Mouse (Mus musculus) hindbrain, embryonic 16.5 days (tissue): ENCODE results near the gene Rgs6. TPM values are rescaled to one million over a fixed set of nuclear protein-coding genes. Genes with fewer than 3 reads are reported as not detected.

Experiments used
- ATAC-seq: fragments of 200-750 bp; cut with Nextera tagmentation; 2 replicates; pipeline ENCODE4 v1.8.0; 2017; ENCODE audit warnings: moderate TSS enrichment, moderate library complexity
- H3K27ac ChIP-seq: fragments of 300-500 bp; sonication (generic); 2 replicates; pipeline ENCODE4 v1.5.1; 2014; ENCODE audit warnings: low read depth, mild to moderate bottlenecking, control low read depth, low read length, moderate library complexity
- H3K27me3 ChIP-seq: fragments of 300-500 bp; sonication (generic); replicated peaks from 2 replicates; pipeline ENCODE4 v1.6.1; 2014; ENCODE audit warnings: low read length; ENCODE audit not compliant: control insufficient read depth, insufficient read depth
- H3K36me3 ChIP-seq: fragments of 300-500 bp; sonication (generic); 2 replicates; pipeline ENCODE4 v1.6.1; 2014; ENCODE audit warnings: mild to moderate bottlenecking, low read length, moderate library complexity, mixed read lengths; ENCODE audit not compliant: control insufficient read depth, insufficient read depth
- H3K4me1 ChIP-seq: fragments of 300-500 bp; sonication (generic); 2 replicates; pipeline ENCODE4 v1.6.1; 2014; ENCODE audit warnings: low read depth, low read length; ENCODE audit not compliant: control insufficient read depth, insufficient read depth
- H3K4me2 ChIP-seq: fragments of 300-500 bp; sonication (generic); 2 replicates; pipeline ENCODE4 v1.6.1; 2014; ENCODE audit warnings: mild to moderate bottlenecking, low read length, control low read depth, moderate library complexity
- H3K4me3 ChIP-seq: fragments of 300-500 bp; sonication (generic); 2 replicates; pipeline ENCODE4 v1.5.1; 2014; ENCODE audit warnings: mild to moderate bottlenecking, low read length, control low read depth, moderate library complexity
- H3K9ac ChIP-seq: fragments of 300-500 bp; sonication (generic); 2 replicates; pipeline ENCODE4 v1.6.1; 2014; ENCODE audit warnings: low read depth, mild to moderate bottlenecking, control low read depth, low read length, moderate library complexity
- H3K9me3 ChIP-seq: fragments of 300-500 bp; sonication (generic); 2 replicates; pipeline ENCODE4 v1.6.1; 2014; ENCODE audit warnings: mild to moderate bottlenecking, low read length, moderate library complexity; ENCODE audit not compliant: control insufficient read depth
- WGBS: fragments of 180-500 bp; shearing (Covaris S2); extraction: QIAGEN DNeasy Blood & Tissue Kit; methylation state at CpG from one replicate; pipeline ENCODE4 v1.1.7; 2014; 5-methylcytosine and 5-hydroxymethylcytosine counted together
- polyA plus RNA-seq: library from polyadenylated mRNA; unstranded; fragments of >200 nt; fragmentation: Nextera tagmentation; extraction: Ambion mirVana; gene quantifications from 2 replicates; pipeline ENCODE4 v1.2.1, GENCODE M21; 2015

Rgs6 gene
- polyA plus RNA-seq, 1 experiment from 2014 or later, result 10.1 TPM

- no peak overlapping the region for H3K4me2 ChIP-seq
- H3K4me3 ChIP-seq, result no peak overlapping the region
- no peaks in the 10 kb centered on the region for H3K36me3 ChIP-seq
- no peak overlapping the region for H3K27ac ChIP-seq
- 36% methylated on average over 1 of the region's 1 CpGs for WGBS
- H3K27me3 ChIP-seq, result no peaks in the 10 kb centered on the region
- ATAC-seq, result peak; percentile 52; the same call in 1 of the 2 replicates
- H3K9ac ChIP-seq, result no peak overlapping the region
- H3K4me1 ChIP-seq, result no peaks in the 10 kb centered on the region
- H3K9me3 ChIP-seq, result no peaks in the 10 kb centered on the region
Measured at GRCm38 (mm10) chr12:82905773-82906172, 317.7 kb downstream of the Rgs6 start.

GRCm38 (mm10) chr12:82910846-82911245, 322.8 kb downstream of the Rgs6 start:
- H3K4me3 ChIP-seq, result no peak overlapping the region
- no peaks in the 10 kb centered on the region for H3K36me3 ChIP-seq
- no peaks in the 10 kb centered on the region for H3K9me3 ChIP-seq
- ATAC-seq, result no peak
- H3K9ac ChIP-seq, result no peak overlapping the region
- no peaks in the 10 kb centered on the region for H3K27me3 ChIP-seq
- 84% methylated on average over 2 of the region's 2 CpGs for WGBS
- H3K4me1 ChIP-seq, result no peaks in the 10 kb centered on the region
- no peak overlapping the region for H3K4me2 ChIP-seq
- H3K27ac ChIP-seq, result no peak overlapping the region

GRCm38 (mm10) chr12:82914127-82914526, 326.0 kb downstream of the Rgs6 start:
- Histone ChIP-seq H3K36me3 (no peaks in the 10 kb centered on the region), H3K4me2 (no peak overlapping the region), H3K9me3 (no peaks in the 10 kb centered on the region), H3K4me1 (no peaks in the 10 kb centered on the region), H3K4me3 (no peak overlapping the region), H3K27ac (no peak overlapping the region), H3K9ac (no peak overlapping the region), H3K27me3 (no peaks in the 10 kb centered on the region)
- no peak for ATAC-seq
- WGBS, result 80% methylated on average over 4 of the region's 4 CpGs

- H3K4me1 ChIP-seq, result no peaks in the 10 kb centered on the region
- H3K27me3 ChIP-seq, result no peaks in the 10 kb centered on the region
- no peak overlapping the region for H3K9ac ChIP-seq
- no peak for ATAC-seq
- H3K4me3 ChIP-seq, result no peak overlapping the region
- H3K9me3 ChIP-seq, result no peaks in the 10 kb centered on the region
- no peak overlapping the region for H3K4me2 ChIP-seq
- H3K36me3 ChIP-seq, result no peaks in the 10 kb centered on the region
- 40% methylated on average over 2 of the region's 2 CpGs for WGBS
- H3K27ac ChIP-seq, result no peak overlapping the region
Measured at GRCm38 (mm10) chr12:82920146-82920545, 332.1 kb downstream of the Rgs6 start.

GRCm38 (mm10) chr12:82921287-82922015, 333.4 kb downstream of the Rgs6 start:
- Histone ChIP-seq H3K9ac (no peak overlapping the region), H3K27me3 (no peaks in the 10 kb centered on the region), H3K9me3 (no peaks in the 10 kb centered on the region), H3K4me1 (no peaks in the 10 kb centered on the region), H3K36me3 (no peaks in the 10 kb centered on the region), H3K4me2 (no peak overlapping the region), H3K4me3 (no peak overlapping the region), H3K27ac (no peak overlapping the region)
- WGBS, result 85% methylated on average over 20 of the region's 20 CpGs
- ATAC-seq, result no peak

GRCm38 (mm10) chr12:82922856-82923506, 334.9 kb downstream of the Rgs6 start:
- no peak for ATAC-seq
- Histone ChIP-seq H3K4me2 (no peak overlapping the region), H3K4me3 (no peak overlapping the region), H3K27ac (no peak overlapping the region), H3K4me1 (no peaks in the 10 kb centered on the region), H3K36me3 (no peaks in the 10 kb centered on the region), H3K9ac (no peak overlapping the region), H3K9me3 (no peaks in the 10 kb centered on the region), H3K27me3 (no peaks in the 10 kb centered on the region)
- 79% methylated on average over 4 of the region's 4 CpGs for WGBS

- no peaks in the 10 kb centered on the region for H3K36me3 ChIP-seq
- H3K9me3 ChIP-seq, result no peaks in the 10 kb centered on the region
- ATAC-seq, result peak; percentile 86
- H3K9ac ChIP-seq, result no peak overlapping the region
- no peaks in the 10 kb centered on the region for H3K27me3 ChIP-seq
- no peak overlapping the region for H3K4me3 ChIP-seq
- H3K4me2 ChIP-seq, result no peak overlapping the region
- H3K4me1 ChIP-seq, result no peaks in the 10 kb centered on the region; the same call in 1 of the 2 replicates
- WGBS, result 41% methylated on average over 14 of the region's 14 CpGs
- H3K27ac ChIP-seq, result no peak overlapping the region
Measured at GRCm38 (mm10) chr12:82932706-82933461, 344.8 kb downstream of the Rgs6 start.

GRCm38 (mm10) chr12:82935121-82935762, 347.1 kb downstream of the Rgs6 start:
- Histone ChIP-seq H3K4me2 (no peak overlapping the region), H3K36me3 (no peaks in the 10 kb centered on the region), H3K4me3 (no peak overlapping the region), H3K9ac (no peak overlapping the region), H3K27me3 (no peaks in the 10 kb centered on the region), H3K4me1 (no peaks in the 10 kb centered on the region; the same call in 1 of the 2 replicates), H3K27ac (no peak overlapping the region), H3K9me3 (no peaks in the 10 kb centered on the region)
- WGBS, result 70% methylated on average over 6 of the region's 6 CpGs
- no peak for ATAC-seq

GRCm38 (mm10) chr12:82935767-82936166, 347.7 kb downstream of the Rgs6 start:
- Histone ChIP-seq H3K4me2 (no peak overlapping the region), H3K36me3 (no peaks in the 10 kb centered on the region), H3K9ac (no peak overlapping the region), H3K4me1 (no peaks in the 10 kb centered on the region; the same call in 1 of the 2 replicates), H3K27me3 (no peaks in the 10 kb centered on the region), H3K9me3 (no peaks in the 10 kb centered on the region), H3K4me3 (no peak overlapping the region), H3K27ac (no peak overlapping the region)
- ATAC-seq, result no peak
- 86% methylated on average over 1 of the region's 1 CpGs for WGBS
